Mouse (Mus musculus) ovary, adult 10 weeks (tissue): ENCODE measurements around the gene Midn. TPM values are rescaled to one million over a fixed set of nuclear protein-coding genes. Genes with fewer than 3 reads are reported as not detected.

Experiments
- polyA plus RNA-seq: library from polyadenylated mRNA; stranded (reverse); fragments of 350-450 nt; fragmentation: Illumina TruSeq; extraction: RNeasy Lipid Tissue Mini Kit (QIAGEN cat#74804); gene quantifications from one replicate; pipeline ENCODE4 v1.2.3, GENCODE M21; 2014

The Midn gene
- polyA plus RNA-seq: 10.3 TPM

DNA sequence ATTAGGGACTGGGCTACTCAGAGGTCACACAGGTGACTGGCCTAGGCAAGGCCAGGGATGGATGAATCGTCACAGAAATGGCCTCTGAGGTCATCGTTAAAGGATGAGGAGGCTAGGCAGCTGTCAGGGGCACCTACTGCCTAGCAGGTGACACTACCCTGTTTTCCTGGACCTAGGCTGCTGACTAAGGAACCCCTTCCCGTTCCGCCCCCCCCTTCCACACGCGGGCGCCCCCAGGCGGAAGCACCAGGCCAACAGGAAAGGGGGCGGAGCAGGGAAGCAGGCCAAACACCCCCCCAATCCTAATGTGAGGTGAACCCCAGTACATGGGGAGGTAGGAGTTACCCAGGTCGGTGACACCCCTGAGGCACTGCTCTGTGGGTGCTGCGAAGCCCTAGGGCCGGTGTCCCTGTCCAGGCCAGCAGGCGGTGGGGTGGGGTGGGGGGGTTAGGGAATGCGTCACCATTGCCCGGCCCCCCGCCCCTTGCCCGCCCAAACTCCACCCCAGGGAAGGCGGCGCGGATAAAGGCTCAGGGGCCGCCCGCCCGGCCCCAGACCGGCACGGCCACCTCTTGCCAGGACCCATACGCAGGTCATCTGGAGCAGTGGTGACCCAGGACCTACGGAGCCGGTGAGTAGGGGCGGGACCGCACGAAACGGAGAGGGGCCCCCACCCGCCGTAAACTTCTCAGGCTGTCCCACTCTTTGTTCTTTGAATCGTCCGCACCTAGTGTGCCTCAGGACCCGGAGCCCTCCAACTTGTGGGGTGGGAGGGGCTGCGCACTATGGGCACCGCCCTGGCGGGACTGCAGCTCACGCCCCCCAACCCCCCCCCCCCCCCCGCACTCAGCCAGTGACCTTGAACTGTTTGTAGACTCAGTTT lies at the start of gene Midn:
Midn (plus strand) TSS at position 554 of the 883 bp plus-strand sequence.

DNA sequence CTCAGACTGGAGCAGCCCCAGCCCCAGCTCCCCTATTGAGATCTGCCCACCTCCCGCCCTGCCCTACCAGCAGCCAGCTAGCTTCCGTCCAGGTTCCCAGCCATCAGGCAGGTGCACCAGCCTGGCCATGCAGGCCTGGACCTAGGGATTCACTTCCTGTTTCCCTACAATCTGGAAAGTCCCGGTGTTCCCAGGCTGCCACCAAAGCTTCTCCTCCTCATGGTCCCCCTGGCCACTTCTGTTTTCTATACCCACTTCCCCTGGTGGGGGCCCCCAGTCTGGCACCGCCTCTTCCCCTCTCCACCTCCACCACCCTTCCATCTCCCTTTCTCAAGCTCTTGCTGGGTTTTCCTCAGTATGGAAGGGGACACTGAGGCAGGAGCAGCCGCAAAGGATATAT lies 42.6 kb upstream of the Midn start, which contains the start of gene Sbno2:
Sbno2 (minus strand) TSS at position 112 of the 400 bp plus-strand sequence.

DNA sequence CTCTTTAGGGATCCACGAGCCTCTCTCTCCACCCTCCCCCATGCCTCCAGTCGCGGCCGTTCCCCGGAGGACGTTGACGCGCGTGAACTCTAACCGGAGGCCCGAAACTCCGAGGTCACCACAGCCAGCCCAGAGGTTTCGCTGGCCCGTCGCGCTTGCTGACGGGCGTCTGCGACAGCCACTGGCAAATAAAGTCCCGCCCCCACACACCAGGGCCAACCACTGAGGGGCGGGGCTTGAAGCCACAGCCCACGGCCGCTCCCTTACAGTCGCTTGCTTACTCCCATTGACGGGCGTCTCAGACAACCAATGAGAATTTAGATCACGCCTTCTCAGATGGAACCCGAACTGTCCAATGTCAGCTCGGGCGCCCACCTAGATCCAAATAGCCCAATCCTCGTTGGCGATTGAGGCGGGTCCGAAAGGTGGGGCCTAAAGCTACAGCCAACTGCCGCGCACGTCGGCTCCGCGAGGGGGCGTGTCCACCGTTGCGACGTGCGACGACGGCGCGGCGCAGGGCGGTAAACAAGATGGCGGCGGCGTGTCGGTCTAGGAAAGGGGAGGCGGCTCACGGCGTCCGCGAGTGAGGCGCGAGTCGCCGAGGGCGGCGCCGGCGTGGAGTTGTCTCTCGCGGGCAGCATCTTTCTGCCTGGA lies 32.7 kb upstream of the Midn start, which contains the start of gene Stk11:
Stk11 (plus strand) TSS at position 514 of the 654 bp plus-strand sequence.

DNA sequence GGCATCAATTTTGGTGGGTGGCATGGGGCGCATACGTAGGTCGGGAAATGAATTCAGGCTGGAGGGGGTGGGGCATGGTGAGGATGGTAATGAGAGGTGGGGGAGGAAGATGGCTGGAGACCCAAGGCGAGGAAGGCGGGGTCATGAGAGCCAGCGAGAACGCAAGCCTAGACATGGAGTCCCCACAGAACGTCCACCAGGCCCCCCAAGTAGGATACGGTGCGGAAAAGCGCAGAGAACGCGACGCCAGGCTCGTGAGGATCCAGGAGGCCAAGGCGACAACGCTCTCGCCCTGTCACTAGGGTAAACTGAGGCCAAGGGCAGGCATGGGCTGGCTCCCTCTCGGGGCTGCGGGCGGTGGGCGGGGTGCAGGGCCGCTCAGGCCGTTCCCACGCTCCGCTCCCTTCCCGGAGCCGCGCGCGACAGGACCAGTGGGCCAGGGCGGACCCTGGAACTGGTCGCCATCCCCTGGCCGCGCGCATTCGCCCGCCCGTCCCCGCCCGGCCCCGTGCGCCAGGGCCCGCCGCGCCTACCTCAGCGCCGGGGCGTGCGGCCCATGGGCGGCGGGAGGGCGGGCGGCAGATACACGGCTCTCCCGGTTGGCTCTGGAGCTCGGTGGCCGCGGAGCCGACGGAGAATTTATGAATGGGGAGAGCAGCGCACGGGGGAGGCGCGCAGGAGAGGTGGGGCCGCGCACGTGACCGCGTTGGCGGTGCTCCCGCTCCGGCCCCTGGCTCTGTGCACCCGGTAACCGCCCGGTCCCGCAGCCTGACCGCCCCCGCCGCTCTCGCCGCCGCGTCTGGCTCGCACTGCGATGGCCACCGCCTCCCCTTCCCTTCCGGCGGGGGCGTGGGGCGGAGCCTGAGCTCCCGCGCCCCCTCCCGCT lies 9.3 kb upstream of the Midn start, which contains the start of gene Atp5d:
Atp5d (plus strand) TSS at position 80 of the 886 bp plus-strand sequence.

DNA sequence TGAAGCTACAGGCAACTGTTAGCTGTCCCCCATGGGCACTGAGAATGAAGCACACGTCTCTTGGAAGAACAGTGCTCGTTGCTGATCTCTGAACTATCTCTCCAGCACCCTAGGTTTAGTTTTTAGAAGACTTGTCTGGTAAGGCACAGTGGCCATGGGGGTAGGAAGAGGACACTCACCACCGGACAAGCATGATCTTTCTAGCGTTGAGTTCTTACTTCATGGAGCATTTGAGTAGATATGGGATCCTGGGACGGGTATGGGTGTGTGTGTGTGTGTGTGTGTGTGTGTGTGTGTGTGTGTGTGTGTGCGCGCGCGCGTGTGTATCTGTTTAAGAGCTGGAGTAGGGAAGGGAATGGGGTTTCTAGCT lies 7.4 kb upstream of the Midn start, which contains the start of gene Cbarp:
Cbarp (minus strand) TSS at position 170 of the 370 bp plus-strand sequence.

DNA sequence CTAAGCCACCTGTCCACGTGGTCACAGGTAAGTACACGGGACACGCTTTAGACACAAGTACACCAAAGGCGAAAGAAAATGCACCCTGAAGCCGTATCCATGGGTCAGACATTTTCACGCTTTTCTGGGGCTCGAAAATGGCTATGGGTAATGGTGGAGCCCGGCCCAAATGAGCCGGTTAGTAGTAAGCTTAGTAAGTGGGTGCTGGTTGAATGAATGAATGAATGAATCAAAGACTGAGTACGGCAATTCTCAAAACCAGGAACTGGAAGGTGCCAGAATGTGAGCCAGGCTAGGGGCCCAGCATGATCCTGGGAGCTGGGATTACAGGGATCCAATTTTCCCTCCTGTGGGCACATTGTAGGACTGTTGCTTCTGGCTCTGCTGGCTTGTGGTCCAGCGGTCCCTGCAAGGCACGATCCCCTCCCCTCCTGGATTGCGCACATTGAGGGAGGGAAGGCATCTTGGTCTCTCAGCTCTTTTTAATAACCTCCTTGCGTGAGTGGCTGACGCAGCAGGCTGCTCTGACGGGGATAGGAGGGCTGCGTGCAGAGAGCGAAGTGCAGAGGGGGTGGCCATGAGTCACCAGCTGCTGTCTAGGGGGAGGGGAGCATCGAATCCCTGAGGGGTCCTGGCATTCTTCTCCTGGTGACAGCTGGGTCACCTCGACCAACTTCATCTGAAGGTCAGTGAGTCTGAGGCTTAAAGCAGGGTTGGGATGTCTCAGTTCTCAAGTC lies 17.5 kb downstream of the Midn start, which contains the start of gene Cirbp:
Cirbp (plus strand) TSS at position 594 of the 737 bp plus-strand sequence.

DNA sequence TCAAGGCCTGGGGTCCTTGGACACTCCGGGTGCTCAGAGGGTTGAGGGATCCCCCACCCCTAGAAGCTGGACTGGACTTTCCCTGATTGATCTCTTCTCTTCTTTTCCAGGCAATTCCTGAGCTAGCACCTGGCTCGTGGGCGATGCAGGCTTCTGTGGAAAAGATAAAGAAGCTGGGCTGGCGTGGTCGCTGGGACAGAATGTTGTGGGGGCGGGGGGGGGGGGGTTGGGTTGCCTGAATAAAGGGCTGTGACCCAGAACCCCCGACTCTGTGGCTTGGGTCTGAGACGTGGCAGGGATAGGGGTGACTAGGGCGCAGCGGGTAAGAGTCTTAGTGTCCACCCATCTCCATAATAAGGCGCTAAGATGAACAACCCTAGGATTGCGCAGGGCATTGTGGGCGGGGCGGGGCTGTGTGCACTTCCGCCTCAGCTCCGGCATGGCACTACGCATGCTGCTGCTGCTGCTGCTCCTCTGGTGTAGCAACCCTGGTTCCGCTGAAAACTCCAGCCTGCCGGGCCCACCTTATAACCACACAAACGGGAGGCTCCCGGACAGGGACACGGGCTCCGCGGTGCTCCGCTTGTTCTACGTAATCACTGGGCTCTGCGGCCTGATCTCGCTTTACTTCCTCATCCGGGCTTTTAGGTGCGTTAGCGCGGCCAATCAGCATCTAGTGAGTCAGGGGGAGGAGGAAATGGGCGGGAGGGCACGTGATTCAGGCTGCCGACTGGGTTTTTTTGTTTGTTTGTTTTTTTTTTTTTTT lies 24.6 kb downstream of the Midn start, which contains the start of gene 1600002K03Rik:
1600002K03Rik (plus strand) TSS at position 418 of the 766 bp plus-strand sequence.

DNA sequence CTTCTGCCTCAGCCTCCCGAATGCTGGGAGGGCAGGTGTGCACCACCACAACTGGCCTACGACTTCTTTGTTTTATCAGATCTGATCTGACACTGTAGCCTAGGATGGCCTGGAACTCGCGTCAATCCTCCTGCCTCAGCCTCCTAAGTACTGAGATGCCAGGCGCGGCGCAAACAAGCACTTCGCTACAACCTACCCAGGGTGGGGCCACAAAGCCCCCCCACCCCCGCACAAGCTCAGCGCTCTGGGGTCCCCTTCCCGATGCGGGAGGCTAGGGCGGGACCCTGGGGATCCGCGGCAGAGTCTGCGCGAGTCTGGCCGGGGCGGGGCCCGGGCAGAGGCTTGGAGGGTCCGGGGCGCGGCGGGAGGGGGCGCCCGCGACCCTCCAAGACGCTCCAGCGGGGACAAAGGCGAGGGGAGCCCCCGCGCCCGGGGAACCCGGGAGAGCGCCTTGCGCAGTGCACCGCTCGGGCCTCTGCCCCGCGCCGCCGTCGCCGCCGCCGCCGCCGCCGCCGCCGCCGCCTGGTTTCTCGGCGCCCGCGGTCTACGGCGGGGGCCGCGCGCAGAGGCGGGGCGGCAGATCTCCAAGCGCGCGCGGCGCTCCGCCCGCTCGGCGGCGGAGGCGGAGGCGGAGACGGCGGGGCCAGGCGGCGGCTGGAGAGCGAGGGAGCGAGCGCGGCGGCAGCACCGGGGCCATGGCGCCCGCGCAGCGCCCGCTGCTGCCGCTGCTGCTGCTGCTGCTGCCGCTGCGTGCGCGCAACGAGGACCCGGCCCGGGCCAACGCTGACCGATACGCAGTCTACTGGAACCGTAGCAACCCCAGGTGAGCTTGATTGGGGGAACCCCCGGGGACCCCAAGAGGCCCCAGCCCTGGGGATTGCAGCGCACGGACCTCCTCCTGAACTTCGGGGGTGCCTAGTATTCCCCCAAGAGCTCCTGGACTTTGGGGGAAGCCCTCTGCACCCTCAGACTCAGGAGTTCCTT lies 31.3 kb downstream of the Midn start, which contains the start of gene Efna2:
Efna2 (plus strand) TSS at position 415 of the 984 bp plus-strand sequence.

Other genes with a start within 250 kb of the Midn start
- 0.37 TPM for gene Med16, start 239.3 kb upstream of the Midn start, polyA plus RNA-seq
- gene Gm26602, start 237.4 kb upstream of the Midn start, polyA plus RNA-seq: not detected
- not detected for gene Kiss1r, start 231.3 kb upstream of the Midn start, polyA plus RNA-seq
- gene R3hdm4, start 227.1 kb upstream of the Midn start, polyA plus RNA-seq: 8.0 TPM
- 3.3 TPM for gene Arid3a, start 221.2 kb upstream of the Midn start, polyA plus RNA-seq
- 1.2 TPM for gene Wdr18, start 188.1 kb upstream of the Midn start, polyA plus RNA-seq
- not detected for gene Grin3b, start 177.6 kb upstream of the Midn start, polyA plus RNA-seq
- not detected for gene Tmem259, start 163.9 kb upstream of the Midn start, polyA plus RNA-seq
- gene Cnn2, start 159.7 kb upstream of the Midn start, polyA plus RNA-seq: 10.0 TPM
- gene Abca7, start 151.8 kb upstream of the Midn start, polyA plus RNA-seq: 0.14 TPM
- gene Arhgap45, start 131.6 kb upstream of the Midn start, polyA plus RNA-seq: not detected
- 0.51 TPM for gene Polr2e, start 108.5 kb upstream of the Midn start, polyA plus RNA-seq
- gene Gpx4, start 101.1 kb upstream of the Midn start, polyA plus RNA-seq: 21.6 TPM
- 0.29 TPM for gene Sbno2, start 42.7 kb upstream of the Midn start, polyA plus RNA-seq
- gene Stk11, start 32.5 kb upstream of the Midn start, polyA plus RNA-seq: 4.8 TPM
- 0.34 TPM for gene Atp5d, start 9.6 kb upstream of the Midn start, polyA plus RNA-seq
- gene Cbarp, start 7.4 kb upstream of the Midn start, polyA plus RNA-seq: not detected
- 34.8 TPM for gene Cirbp, start 17.7 kb downstream of the Midn start, polyA plus RNA-seq
- gene 1600002K03Rik, start 24.7 kb downstream of the Midn start, polyA plus RNA-seq: 1.1 TPM
- 5.3 TPM for gene Efna2, start 31.2 kb downstream of the Midn start, polyA plus RNA-seq
- 5.4 TPM for gene Mum1, start 78.2 kb downstream of the Midn start, polyA plus RNA-seq
- 1.1 TPM for gene Ndufs7, start 100.8 kb downstream of the Midn start, polyA plus RNA-seq
- gene Gamt, start 112.7 kb downstream of the Midn start, polyA plus RNA-seq: not detected
- gene Dazap1, start 113.2 kb downstream of the Midn start, polyA plus RNA-seq: 25.0 TPM
- not detected for gene Rps15, start 144.2 kb downstream of the Midn start, polyA plus RNA-seq
- not detected for gene Apc2, start 147.7 kb downstream of the Midn start, polyA plus RNA-seq
- gene 2310011J03Rik, start 172.3 kb downstream of the Midn start, polyA plus RNA-seq: 1.1 TPM
- gene Pcsk4, start 181.2 kb downstream of the Midn start, polyA plus RNA-seq: not detected
- not detected for gene Reep6, start 181.7 kb downstream of the Midn start, polyA plus RNA-seq
- not detected for gene Adamtsl5, start 200.1 kb downstream of the Midn start, polyA plus RNA-seq
- gene Plk5, start 208.2 kb downstream of the Midn start, polyA plus RNA-seq: not detected
- gene Mex3d, start 239.4 kb downstream of the Midn start, polyA plus RNA-seq: 29.8 TPM